Mouse (Mus musculus): ENCODE data around the gene 6430628N08Rik. TPM values are rescaled to one million over a fixed set of nuclear protein-coding genes. Genes with fewer than 3 reads are reported as not detected.

The 6430628N08Rik gene
- polyA plus RNA-seq, 1 experiment from 2014 or later = not detected

GRCm38 (mm10) chr4:115857293-115857883 lies 33.1 kb upstream of the 6430628N08Rik start:
- Histone ChIP-seq H3K9ac (peak overlapping the region; percentile 28; the same call in 1 of the 2 replicates), H3K4me1 (peaks cover 61% of the 10 kb centered on the region), H3K4me2 (peak overlapping the region; percentile 59), H3K27ac (peak overlapping the region; percentile 90), H3K9me3 (replicated peaks) (no peaks in the 10 kb centered on the region), H3K27me3 (replicated peaks) (no peaks in the 10 kb centered on the region), H3K4me3 (no peak overlapping the region), H3K36me3 (peaks cover 88% of the 10 kb centered on the region)
- WGBS (ENCODE audit: insufficient replicate concordance) = 56% methylated on average over 9 of the region's 9 CpGs
- ATAC-seq = no peak

- no peak for ATAC-seq
- Histone ChIP-seq H3K4me3 (no peak overlapping the region), H3K36me3 (peaks cover 98% of the 10 kb centered on the region), H3K4me1 (peaks cover 13% of the 10 kb centered on the region), H3K9ac (no peak overlapping the region), H3K9me3 (replicated peaks) (no peaks in the 10 kb centered on the region), H3K27ac (no peak overlapping the region), H3K27me3 (replicated peaks) (no peaks in the 10 kb centered on the region), H3K4me2 (no peak overlapping the region)
- WGBS (ENCODE audit: insufficient replicate concordance) = 88% methylated on average over 7 of the region's 7 CpGs
Observed at GRCm38 (mm10) chr4:115863352-115863751, 27.1 kb upstream of the 6430628N08Rik start.

- peaks cover 98% of the 10 kb centered on the region for H3K36me3 ChIP-seq
- H3K27me3 ChIP-seq (replicated peaks) = no peaks in the 10 kb centered on the region
- WGBS (ENCODE audit: insufficient replicate concordance) = 78% methylated on average over 10 of the region's 10 CpGs
- no peak overlapping the region for H3K27ac ChIP-seq
- H3K4me1 ChIP-seq = peaks cover 7% of the 10 kb centered on the region
- no peak overlapping the region for H3K4me3 ChIP-seq
- no peak overlapping the region for H3K9ac ChIP-seq
- H3K9me3 ChIP-seq (replicated peaks) = no peaks in the 10 kb centered on the region
- no peak overlapping the region for H3K4me2 ChIP-seq
- no peak for ATAC-seq
Observed at GRCm38 (mm10) chr4:115863880-115864279, 26.6 kb upstream of the 6430628N08Rik start.

- Histone ChIP-seq H3K9ac (no peak overlapping the region), H3K9me3 (replicated peaks) (no peaks in the 10 kb centered on the region), H3K27me3 (replicated peaks) (no peaks in the 10 kb centered on the region), H3K4me1 (no peaks in the 10 kb centered on the region), H3K4me2 (no peak overlapping the region), H3K36me3 (peaks cover 97% of the 10 kb centered on the region), H3K27ac (no peak overlapping the region), H3K4me3 (no peak overlapping the region)
- WGBS (ENCODE audit: insufficient replicate concordance) = 73% methylated on average over 16 of the region's 16 CpGs
- ATAC-seq = no peak
Observed at GRCm38 (mm10) chr4:115869512-115870210, 20.8 kb upstream of the 6430628N08Rik start.

- ATAC-seq = no peak
- Histone ChIP-seq H3K4me2 (no peak overlapping the region), H3K27ac (no peak overlapping the region), H3K9me3 (replicated peaks) (no peaks in the 10 kb centered on the region), H3K9ac (no peak overlapping the region), H3K36me3 (peaks cover 99% of the 10 kb centered on the region), H3K4me1 (0 out of 2 replicates have a peak, but pooled peaks cover 4% of the 10 kb centered on the region), H3K4me3 (no peak overlapping the region), H3K27me3 (replicated peaks) (no peaks in the 10 kb centered on the region)
- WGBS (ENCODE audit: insufficient replicate concordance) = 87% methylated on average over 3 of the region's 3 CpGs
Observed at GRCm38 (mm10) chr4:115873231-115873630, 17.2 kb upstream of the 6430628N08Rik start.

GRCm38 (mm10) chr4:115878216-115878678 lies 12.2 kb upstream of the 6430628N08Rik start:
- Histone ChIP-seq H3K9ac (no peak overlapping the region; the same call in 1 of the 2 replicates), H3K4me1 (0 out of 2 replicates have a peak, but pooled peaks cover 4% of the 10 kb centered on the region), H3K4me2 (no peak overlapping the region), H3K9me3 (replicated peaks) (no peaks in the 10 kb centered on the region), H3K27ac (no peak overlapping the region), H3K36me3 (peaks cover 55% of the 10 kb centered on the region), H3K27me3 (replicated peaks) (peaks cover 10% of the 10 kb centered on the region), H3K4me3 (no peak overlapping the region)
- no peak for ATAC-seq
- 44% methylated on average over 11 of the region's 11 CpGs for WGBS (ENCODE audit: insufficient replicate concordance)

- Histone ChIP-seq H3K9ac (no peak overlapping the region), H3K9me3 (replicated peaks) (no peaks in the 10 kb centered on the region), H3K36me3 (peaks cover 50% of the 10 kb centered on the region), H3K4me2 (no peak overlapping the region), H3K27ac (no peak overlapping the region), H3K27me3 (replicated peaks) (peaks cover 16% of the 10 kb centered on the region), H3K4me1 (0 out of 2 replicates have a peak, but pooled peaks cover 4% of the 10 kb centered on the region), H3K4me3 (no peak overlapping the region)
- no peak for ATAC-seq
- WGBS (ENCODE audit: insufficient replicate concordance) = 59% methylated on average over 9 of the region's 9 CpGs
Observed at GRCm38 (mm10) chr4:115878828-115879227, 11.6 kb upstream of the 6430628N08Rik start.

- Histone ChIP-seq H3K4me1 (0 out of 2 replicates have a peak, but pooled peaks cover 4% of the 10 kb centered on the region), H3K4me3 (no peak overlapping the region), H3K27ac (no peak overlapping the region), H3K4me2 (no peak overlapping the region), H3K36me3 (peaks cover 26% of the 10 kb centered on the region), H3K9me3 (replicated peaks) (no peaks in the 10 kb centered on the region), H3K27me3 (replicated peaks) (peaks cover 29% of the 10 kb centered on the region), H3K9ac (no peak overlapping the region)
- no peak for ATAC-seq
- 46% methylated on average over 1 of the region's 1 CpGs for WGBS (ENCODE audit: insufficient replicate concordance)
Observed at GRCm38 (mm10) chr4:115881183-115881582, 9.3 kb upstream of the 6430628N08Rik start.

- peaks cover 16% of the 10 kb centered on the region for H3K36me3 ChIP-seq
- WGBS (ENCODE audit: insufficient replicate concordance) = 43% methylated on average over 4 of the region's 4 CpGs
- H3K4me2 ChIP-seq = no peak overlapping the region
- 0 out of 2 replicates have a peak, but pooled peaks cover 4% of the 10 kb centered on the region for H3K4me1 ChIP-seq
- H3K9me3 ChIP-seq (replicated peaks) = no peaks in the 10 kb centered on the region
- peaks cover 37% of the 10 kb centered on the region for H3K27me3 ChIP-seq (replicated peaks)
- H3K9ac ChIP-seq = no peak overlapping the region
- H3K27ac ChIP-seq = no peak overlapping the region
- H3K4me3 ChIP-seq = no peak overlapping the region
- no peak for ATAC-seq
Observed at GRCm38 (mm10) chr4:115882195-115882594, 8.3 kb upstream of the 6430628N08Rik start.

- Histone ChIP-seq H3K9me3 (replicated peaks) (no peaks in the 10 kb centered on the region), H3K4me2 (no peak within 1 kb of the TSS), H3K9ac (no peak within 1 kb of the TSS), H3K36me3 (no peaks in the 10 kb centered on the region), H3K27me3 (replicated peaks) (peaks cover 47% of the 10 kb centered on the region), H3K27ac (no peak within 1 kb of the TSS), H3K4me1 (no peaks in the 10 kb centered on the region), H3K4me3 (no peak within 1 kb of the TSS)
- ATAC-seq = no peak
- 57% methylated on average over 6 of the region's 6 CpGs for WGBS (ENCODE audit: insufficient replicate concordance)
Observed at GRCm38 (mm10) chr4:115884022-115884421, 6.4 kb upstream of the 6430628N08Rik start, which contains the start of gene Kncn. Gene Kncn, plus strand, starts transcription at chr4:115884400.

- H3K9ac ChIP-seq = no peak overlapping the region
- ATAC-seq = no peak
- H3K4me2 ChIP-seq = no peak overlapping the region
- 56% methylated on average over 3 of the region's 3 CpGs for WGBS (ENCODE audit: insufficient replicate concordance)
- H3K27me3 ChIP-seq (replicated peaks) = peaks cover 65% of the 10 kb centered on the region
- no peaks in the 10 kb centered on the region for H3K36me3 ChIP-seq
- H3K4me3 ChIP-seq = no peak overlapping the region
- H3K27ac ChIP-seq = no peak overlapping the region
- H3K9me3 ChIP-seq (replicated peaks) = no peaks in the 10 kb centered on the region
- 0 out of 2 replicates have a peak, but pooled peaks cover 2% of the 10 kb centered on the region for H3K4me1 ChIP-seq
Observed at GRCm38 (mm10) chr4:115885846-115886245, 4.6 kb upstream of the 6430628N08Rik start.

GRCm38 (mm10) chr4:115886875-115887274 lies 3.6 kb upstream of the 6430628N08Rik start:
- Histone ChIP-seq H3K4me2 (no peak overlapping the region), H3K27ac (no peak overlapping the region), H3K27me3 (replicated peaks) (peaks cover 76% of the 10 kb centered on the region), H3K9ac (no peak overlapping the region), H3K9me3 (replicated peaks) (no peaks in the 10 kb centered on the region), H3K4me3 (no peak overlapping the region), H3K36me3 (no peaks in the 10 kb centered on the region), H3K4me1 (0 out of 2 replicates have a peak, but pooled peaks cover 2% of the 10 kb centered on the region)
- ATAC-seq = no peak
- WGBS (ENCODE audit: insufficient replicate concordance) = 39% methylated on average over 1 of the region's 1 CpGs
